Mouse (Mus musculus) MEL (cell line): ENCODE data around the gene Slc12a4. TPM values are rescaled to one million over a fixed set of nuclear protein-coding genes. Genes with fewer than 3 reads are reported as not detected.

ENCODE experiments used
- DNase-seq: peaks from one replicate; pipeline ENCODE4 v3.0.0; 2011; ENCODE audit warnings: low read depth, low spot score
- H3K27ac ChIP-seq: 2 replicates; pipeline ENCODE4 v1.5.1; 2012; ENCODE audit warnings: low read depth, mild to moderate bottlenecking, control low read depth, low read length, moderate library complexity; ENCODE audit not compliant: control insufficient read depth
- H3K27me3 ChIP-seq, 2 experiments: fragments of 150-350 bp in 1 of 2; sonication (generic) in 1 of 2; 2 replicates each; pipeline ENCODE4 v1.6.1; 2012; ENCODE audit warnings: low read length in 2 of 2, mild to moderate bottlenecking in 2 of 2, improper control_type of control experiment in 1 of 2, moderate library complexity in 1 of 2; ENCODE audit not compliant: insufficient read depth in 2 of 2, control insufficient read depth in 1 of 2
- H3K36me3 ChIP-seq, 2 experiments: 2 replicates each; pipeline ENCODE4 v1.6.1; 2012 to 2014; ENCODE audit warnings: low read length in 2 of 2, improper control_type of control experiment in 1 of 2, inconsistent platforms in 1 of 2, mild to moderate bottlenecking in 1 of 2; ENCODE audit not compliant: insufficient read depth in 2 of 2, control insufficient read depth in 1 of 2
- H3K4me1 ChIP-seq, 2 experiments: fragments of 150-350 bp in 1 of 2; sonication (generic) in 1 of 2; 2 replicates each; pipeline ENCODE4 v1.6.1; 2012; ENCODE audit warnings: low read length in 2 of 2, improper control_type of control experiment in 1 of 2, mild to moderate bottlenecking in 1 of 2; ENCODE audit not compliant: insufficient read depth in 2 of 2, control insufficient read depth in 1 of 2
- H3K4me3 ChIP-seq, 2 experiments: fragments of 150-350 bp in 1 of 2; sonication (generic) in 1 of 2; 2 replicates each; pipeline ENCODE4 v1.5.1; 2012; ENCODE audit warnings: low read depth in 2 of 2, low read length in 2 of 2, mild to moderate bottlenecking in 2 of 2, moderate library complexity in 2 of 2, control low read depth in 1 of 2, improper control_type of control experiment in 1 of 2; ENCODE audit not compliant: control insufficient read depth in 1 of 2, insufficient read depth in 1 of 2
- H3K79me2 ChIP-seq: 2 replicates; pipeline ENCODE4 v1.6.1; 2012; ENCODE audit warnings: mild to moderate bottlenecking, low read length, moderate library complexity; ENCODE audit not compliant: control insufficient read depth, poor library complexity, insufficient read depth
- H3K9ac ChIP-seq: 2 replicates; pipeline ENCODE4 v1.6.1; 2012; ENCODE audit warnings: low read depth, mild to moderate bottlenecking, control low read depth, low read length, moderate library complexity; ENCODE audit not compliant: control insufficient read depth, poor library complexity, severe bottlenecking
- H3K9me3 ChIP-seq: fragments of 150-350 bp; sonication (generic); replicated peaks from 2 replicates; pipeline ENCODE4 v1.6.1; 2012; ENCODE audit warnings: mild to moderate bottlenecking, low read length, improper control_type of control experiment, moderate library complexity; ENCODE audit not compliant: insufficient read depth
- BHLHE40 ChIP-seq: IDR thresholded peaks from 2 replicates; pipeline ENCODE4 v1.6.1; 2012; ENCODE audit warnings: low read depth, mild to moderate bottlenecking, inconsistent platforms, low read length, improper control_type of control experiment, borderline replicate concordance
- CHD1 ChIP-seq: IDR thresholded peaks from 2 replicates; pipeline ENCODE4 v1.6.1; 2012; ENCODE audit warnings: low read depth, mild to moderate bottlenecking, inconsistent platforms, low read length, improper control_type of control experiment
- CHD2 ChIP-seq: IDR thresholded peaks from 2 replicates; pipeline ENCODE4 v1.6.1; 2011; ENCODE audit warnings: low read length, improper control_type of control experiment
- E2F4 ChIP-seq: IDR thresholded peaks from 2 replicates; pipeline ENCODE4 v1.6.1; 2011; ENCODE audit warnings: low read depth, low read length, improper control_type of control experiment, borderline replicate concordance
- ELF1 ChIP-seq: IDR thresholded peaks from 2 replicates; pipeline ENCODE4 v1.6.1; 2014; ENCODE audit warnings: low read depth, mild to moderate bottlenecking, inconsistent platforms, low read length, improper control_type of control experiment, moderate library complexity
- EP300 ChIP-seq, 2 experiments: IDR thresholded peaks; 2 replicates each; pipeline ENCODE4 v1.6.1; 2011; ENCODE audit warnings: improper control_type of control experiment in 2 of 2, low read length in 2 of 2, low read depth in 1 of 2, mild to moderate bottlenecking in 1 of 2
- ETS1 ChIP-seq: IDR thresholded peaks from 2 replicates; pipeline ENCODE4 v1.6.1; 2012; ENCODE audit warnings: low read depth, mild to moderate bottlenecking, inconsistent platforms, low read length, improper control_type of control experiment, moderate library complexity
- GABPA ChIP-seq: IDR thresholded peaks from 2 replicates; pipeline ENCODE4 v1.6.1; 2012; ENCODE audit warnings: low read depth, mild to moderate bottlenecking, inconsistent platforms, low read length, improper control_type of control experiment, moderate library complexity
- GATA1 ChIP-seq: IDR thresholded peaks from 2 replicates; pipeline ENCODE4 v1.6.1; 2011; ENCODE audit warnings: low read depth, low read length, improper control_type of control experiment
- HCFC1 ChIP-seq: IDR thresholded peaks from 2 replicates; pipeline ENCODE4 v1.6.1; 2012; ENCODE audit warnings: low read depth, mild to moderate bottlenecking, inconsistent platforms, low read length, improper control_type of control experiment, moderate library complexity
- MAFK ChIP-seq: IDR thresholded peaks from 2 replicates; pipeline ENCODE4 v1.6.1; 2011; ENCODE audit warnings: low read depth, mild to moderate bottlenecking, low read length, improper control_type of control experiment, borderline replicate concordance
- MAX ChIP-seq: IDR thresholded peaks from 2 replicates; pipeline ENCODE4 v1.6.1; 2011; ENCODE audit warnings: low read length, improper control_type of control experiment
- MAZ ChIP-seq: IDR thresholded peaks from 2 replicates; pipeline ENCODE4 v1.6.1; 2012; ENCODE audit warnings: low read depth, mild to moderate bottlenecking, inconsistent platforms, low read length, improper control_type of control experiment
- MEF2A ChIP-seq: IDR thresholded peaks from 2 replicates; pipeline ENCODE4 v1.6.1; 2014; ENCODE audit warnings: low read depth, mild to moderate bottlenecking, inconsistent platforms, low read length, improper control_type of control experiment; ENCODE audit not compliant: poor library complexity, insufficient replicate concordance, severe bottlenecking; ENCODE audit errors: extremely low read depth
- MXI1 ChIP-seq: IDR thresholded peaks from 2 replicates; pipeline ENCODE4 v1.6.1; 2011; ENCODE audit warnings: mild to moderate bottlenecking, low read depth, low read length, improper control_type of control experiment
- MYC ChIP-seq: IDR thresholded peaks from 2 replicates; pipeline ENCODE4 v1.6.1; 2011; ENCODE audit warnings: low read depth, mild to moderate bottlenecking, low read length, improper control_type of control experiment, moderate library complexity
- NELFE ChIP-seq: IDR thresholded peaks from 2 replicates; pipeline ENCODE4 v1.6.1; 2011; ENCODE audit warnings: low read depth, low read length, improper control_type of control experiment
- NRF1 ChIP-seq: IDR thresholded peaks from 2 replicates; pipeline ENCODE4 v1.6.1; 2014; ENCODE audit warnings: low read depth, mild to moderate bottlenecking, inconsistent platforms, low read length, improper control_type of control experiment, moderate library complexity; ENCODE audit not compliant: poor library complexity, insufficient read depth, severe bottlenecking
- POLR2A ChIP-seq, 2 experiments: IDR thresholded peaks; 2 replicates each; pipeline ENCODE4 v1.6.1; 2011 to 2012; ENCODE audit warnings: low read length in 2 of 2, mild to moderate bottlenecking in 2 of 2, control low read depth in 1 of 2, improper control_type of control experiment in 1 of 2, low read depth in 1 of 2, moderate library complexity in 1 of 2; ENCODE audit not compliant: control insufficient read depth in 1 of 2, insufficient read depth in 1 of 2, poor library complexity in 1 of 2
- POLR2AphosphoS2 ChIP-seq: IDR thresholded peaks from 2 replicates; pipeline ENCODE4 v1.6.1; 2011; ENCODE audit warnings: low read length, improper control_type of control experiment
- POLR2AphosphoS5 ChIP-seq: IDR thresholded peaks from 2 replicates; pipeline ENCODE4 v1.6.1; 2012; ENCODE audit warnings: low read depth, borderline replicate concordance, mild to moderate bottlenecking, inconsistent platforms, low read length, moderate library complexity, mixed read lengths
- RAD21 ChIP-seq: IDR thresholded peaks from 2 replicates; pipeline ENCODE4 v1.6.1; 2011; ENCODE audit warnings: mild to moderate bottlenecking, low read depth, low read length, improper control_type of control experiment
- RCOR1 ChIP-seq: IDR thresholded peaks from 2 replicates; pipeline ENCODE4 v1.6.1; 2012; ENCODE audit warnings: low read depth, mild to moderate bottlenecking, inconsistent platforms, low read length, improper control_type of control experiment
- SIN3A ChIP-seq: IDR thresholded peaks from 2 replicates; pipeline ENCODE4 v1.6.1; 2012; ENCODE audit warnings: low read length, improper control_type of control experiment, inconsistent platforms
- TAL1 ChIP-seq: IDR thresholded peaks from 2 replicates; pipeline ENCODE4 v1.6.1; 2012; ENCODE audit warnings: mild to moderate bottlenecking, inconsistent platforms, low read length, moderate library complexity, mixed read lengths
- TBP ChIP-seq: IDR thresholded peaks from 2 replicates; pipeline ENCODE4 v1.8.0; 2011; ENCODE audit warnings: low read depth, low read length, improper control_type of control experiment
- TCF12 ChIP-seq: IDR thresholded peaks from 2 replicates; pipeline ENCODE4 v1.6.1; 2014; ENCODE audit warnings: low read depth, mild to moderate bottlenecking, inconsistent platforms, low read length, improper control_type of control experiment, moderate library complexity
- UBTF ChIP-seq: IDR thresholded peaks from 2 replicates; pipeline ENCODE4 v1.6.1; 2012; ENCODE audit warnings: low read depth, mild to moderate bottlenecking, inconsistent platforms, low read length, improper control_type of control experiment, moderate library complexity, borderline replicate concordance; ENCODE audit not compliant: insufficient read depth
- USF1 ChIP-seq: IDR thresholded peaks from 2 replicates; pipeline ENCODE4 v1.6.1; 2014; ENCODE audit warnings: low read depth, mild to moderate bottlenecking, inconsistent platforms, low read length, improper control_type of control experiment, moderate library complexity
- USF2 ChIP-seq, 2 experiments: IDR thresholded peaks; 2 replicates each; pipeline ENCODE4 v1.6.1; 2011 to 2012; ENCODE audit warnings: improper control_type of control experiment in 2 of 2, low read length in 2 of 2, borderline replicate concordance in 1 of 2, inconsistent platforms in 1 of 2, low read depth in 1 of 2, mild to moderate bottlenecking in 1 of 2; ENCODE audit not compliant: insufficient read depth in 1 of 2
- ZNF384 ChIP-seq: IDR thresholded peaks from 2 replicates; pipeline ENCODE4 v1.6.1; 2012; ENCODE audit warnings: low read depth, mild to moderate bottlenecking, inconsistent platforms, low read length, improper control_type of control experiment
- polyA plus RNA-seq, 2 experiments: library from polyadenylated mRNA; stranded (reverse) in 1 of 2; unstranded in 1 of 2; fragments of >175 nt in 1 of 2; fragments of >200 nt in 1 of 2; gene quantifications; 2 replicates each; pipeline versions ENCODE4 v1.2.1 to v1.2.4; 2012; ENCODE audit warnings: low replicate concordance in 2 of 2, low read depth in 1 of 2; ENCODE audit not compliant: insufficient read length in 2 of 2, insufficient read depth in 1 of 2, missing spikeins in 1 of 2
- total RNA-seq: library from RNA; depleted of rRNA; stranded (reverse); fragments of 300-350 nt; gene quantifications from 2 replicates; pipeline ENCODE4 v1.2.3, GENCODE M21; 2012

The Slc12a4 gene
- total and polyA plus RNA-seq, 3 experiments = 25.6 to 32.3 TPM; not detected in 1

- peaks cover 10% of the 10 kb centered on the region for H3K79me2 ChIP-seq
- TF ChIP-seq ELF1 (peak; percentile 92), NELFE (peak; percentile 63), POLR2AphosphoS5 (no peak), MAX (peak; percentile 94), ZNF384 (no peak), MAFK (no peak), RCOR1 (no peak), POLR2AphosphoS2 (0 out of 2 replicates have a peak, but pooled peaks have one; percentile 18), TBP (peak; percentile 77), ETS1 (peak; percentile 46; the same call in 1 of the 2 replicates), NRF1 (no peak), CHD1 (no peak), CHD2 (no peak), TCF12 (peak; percentile 59), EP300 (IDR thresholded peaks at IDR 0.05; ENCODE audit: low read depth in 1 of 2, low read length in 2 of 2) (peak in 1 of 2 experiments; percentile 8; a peak in 1 of 4 replicates), RAD21 (no peak), E2F4 (no peak), MAZ (no peak), MYC (peak; percentile 97), MEF2A (no peak), USF2 (IDR thresholded peaks at IDR 0.05; ENCODE audit: borderline replicate concordance in 1 of 2, insufficient read depth in 1 of 2, low read depth in 1 of 2, low read length in 2 of 2) (no peak), SIN3A (peak; percentile 13; the same call in 1 of the 2 replicates), POLR2A (IDR thresholded peaks at IDR 0.05; ENCODE audit: control insufficient read depth in 1 of 2, insufficient read depth in 1 of 2, low read depth in 1 of 2, low read length in 2 of 2, poor library complexity in 1 of 2) (peak; percentile 66 to 82; a peak in 3 of 4 replicates), TAL1 (no peak), HCFC1 (peak; percentile 81), BHLHE40 (no peak), GATA1 (no peak), MXI1 (peak; percentile 85), USF1 (peak; percentile 77), GABPA (no peak), UBTF (no peak)
- no peaks in the 10 kb centered on the region for H3K9me3 ChIP-seq
- peak overlapping the region; percentile 91 for H3K9ac ChIP-seq
- peaks cover 0 to 13% of the 10 kb centered on the region in 2 experiments; a peak in 2 of 4 replicates for H3K36me3 ChIP-seq
- H3K27ac ChIP-seq = peak overlapping the region; percentile 90
- peak overlapping the region; percentile 67 to 85 for H3K4me3 ChIP-seq
- peaks cover 4 to 14% of the 10 kb centered on the region in 2 experiments; a peak in 3 of 4 replicates for H3K4me1 ChIP-seq
- no peaks in the 10 kb centered on the region for H3K27me3 ChIP-seq
- DNase-seq = peak; percentile 96
Measured at GRCm38 (mm10) chr8:105936866-105937475, 28.9 kb downstream of the Slc12a4 start.
